17 mouse cellular contexts compared by ENCODE assay signal in the genomic region with DNA sequence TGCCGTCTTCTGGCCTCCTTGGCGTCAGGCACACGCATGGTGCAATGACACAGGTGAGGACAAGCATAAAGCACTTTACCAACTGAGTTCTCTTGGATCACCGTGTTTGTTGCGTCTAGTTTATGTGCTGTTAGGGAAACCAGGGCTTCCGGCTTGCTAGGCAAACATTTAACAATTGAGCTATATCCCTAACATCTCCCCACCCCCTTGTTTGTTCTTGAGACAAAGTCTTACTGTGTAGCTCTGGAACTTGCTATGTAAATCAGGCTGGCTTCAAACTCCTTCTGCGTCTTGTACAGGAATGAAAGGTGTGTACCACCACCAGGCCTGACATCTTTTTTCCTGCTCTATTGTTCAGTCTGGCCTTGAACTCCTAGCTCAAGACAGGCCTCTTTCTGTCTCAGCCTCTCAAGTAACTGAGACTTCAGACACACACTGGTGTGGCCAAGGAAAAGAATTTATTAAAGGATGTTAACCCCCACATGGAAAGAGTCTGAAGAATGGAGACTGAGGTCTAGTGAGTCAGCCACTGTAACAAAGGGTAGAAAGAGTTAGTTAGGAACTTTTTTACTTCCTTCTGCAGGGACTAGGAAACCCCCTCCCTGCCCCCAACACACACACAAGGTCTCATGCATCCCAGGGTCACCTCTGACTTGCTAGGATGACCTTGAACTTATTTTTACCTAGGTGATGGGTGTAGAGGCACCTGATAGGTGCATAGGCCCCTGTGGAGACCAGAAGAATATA. TPM values are rescaled to one million over a fixed set of nuclear protein-coding genes. Genes with fewer than 3 reads are reported as not detected.
DNase-seq lines count a peak whose midpoint lies in the region; ATAC-seq and TF ChIP-seq lines count a peak whose summit lies in the region.
"Had no signal": no experiment of that assay in that cellular context is flagged by ENCODE, and none has a peak within 500 bp of the region (broad histone marks: within the 10 kb centered on the region; RNA-seq: fewer than 3 reads in every experiment).

No protein-coding gene starts in this region.

- no peak for TF ChIP-seq EP300 in lung, postnatal 0 days (IDR thresholded peaks at IDR 0.05)

- DNase-seq in heart, embryonic 10.5 days (ENCODE audit: low spot score), result no peak
- peak; percentile 66 for DNase-seq in lung, postnatal 0 days (ENCODE audit: low spot score)
- no peak for DNase-seq in lung, postnatal 4 days
- DNase-seq in limb, embryonic 10.5 days (ENCODE audit: low spot score), result no peak
- no peak for DNase-seq in MN1 (ENCODE audit: low spot score)
- DNase-seq in T-cell, adult 2 months (ENCODE audit: low spot score), result no peak
- DNase-seq: adrenal gland, postnatal 25 days; cerebellum, adult 11-12 months; embryo, embryonic 11 days; gastrocnemius, postnatal 10 days; layer of hippocampus, adult 9-11 months; thymus, adult 2 months had no signal

- no peaks in the 10 kb centered on the region for H3K27me3 ChIP-seq in heart, embryonic 10.5 days (ENCODE audit: insufficient read depth, poor library complexity, severe bottlenecking)
- H3K27me3 ChIP-seq in heart, embryonic 11.5 days (ENCODE audit: control insufficient read depth, insufficient read depth, low read length), result no peaks in the 10 kb centered on the region
- H3K27me3 ChIP-seq in lung, postnatal 0 days (replicated peaks; ENCODE audit: insufficient read depth, low read length), result no peaks in the 10 kb centered on the region
- no peaks in the 10 kb centered on the region for H3K27me3 ChIP-seq in limb, embryonic 10.5 days (ENCODE audit: low read depth, poor library complexity, severe bottlenecking)
- H3K27me3 ChIP-seq in midbrain, embryonic 13.5 days, result no peaks in the 10 kb centered on the region
- H3K27me3 ChIP-seq: forebrain, embryonic 12.5 days; limb, embryonic 13.5 days had no signal

- H3K9me3 ChIP-seq in heart, embryonic 10.5 days, result no peaks in the 10 kb centered on the region
- no peaks in the 10 kb centered on the region for H3K9me3 ChIP-seq in heart, embryonic 11.5 days (replicated peaks; ENCODE audit: control insufficient read depth, low read length)
- H3K9me3 ChIP-seq in lung, postnatal 0 days (ENCODE audit: low read length), result no peaks in the 10 kb centered on the region
- no peaks in the 10 kb centered on the region for H3K9me3 ChIP-seq in limb, embryonic 10.5 days (replicated peaks)
- H3K9me3 ChIP-seq in midbrain, embryonic 13.5 days, result no peaks in the 10 kb centered on the region
- H3K9me3 ChIP-seq: forebrain, embryonic 12.5 days; limb, embryonic 13.5 days had no signal

- H3K36me3 ChIP-seq in heart, embryonic 10.5 days, result no peaks in the 10 kb centered on the region
- no peaks in the 10 kb centered on the region for H3K36me3 ChIP-seq in heart, embryonic 11.5 days (ENCODE audit: control insufficient read depth, insufficient read depth, low read length)
- no peaks in the 10 kb centered on the region for H3K36me3 ChIP-seq in lung, postnatal 0 days (ENCODE audit: insufficient read depth, low read length)
- H3K36me3 ChIP-seq in limb, embryonic 10.5 days, result no peaks in the 10 kb centered on the region
- H3K36me3 ChIP-seq in midbrain, embryonic 13.5 days, result no peaks in the 10 kb centered on the region
- H3K36me3 ChIP-seq: forebrain, embryonic 12.5 days; limb, embryonic 13.5 days had no signal

- no peak overlapping the region for H3K4me2 ChIP-seq in heart, embryonic 11.5 days
- no peak overlapping the region for H3K4me2 ChIP-seq in lung, postnatal 0 days (replicated peaks; ENCODE audit: low read depth, low read length)
- no peak overlapping the region for H3K4me2 ChIP-seq in midbrain, embryonic 13.5 days (replicated peaks)
- H3K4me2 ChIP-seq: forebrain, embryonic 12.5 days; limb, embryonic 13.5 days had no signal

- 87% methylated on average over 7 of the region's 7 CpGs for WGBS in heart, embryonic 10.5 days
- 79% methylated on average over 7 of the region's 7 CpGs for WGBS in heart, embryonic 11.5 days (ENCODE audit: insufficient replicate concordance)
- 54% methylated on average over 7 of the region's 7 CpGs for WGBS in lung, postnatal 0 days
- 90% methylated on average over 7 of the region's 7 CpGs for WGBS in limb, embryonic 10.5 days
- WGBS in midbrain, embryonic 13.5 days, result 81% methylated on average over 7 of the region's 7 CpGs

- H3K27ac ChIP-seq in heart, embryonic 10.5 days, result peak overlapping the region; percentile 3; the same call in 1 of the 2 replicates
- H3K27ac ChIP-seq in heart, embryonic 11.5 days (ENCODE audit: low read depth, low read length), result no peak overlapping the region
- peak overlapping the region; percentile 90 for H3K27ac ChIP-seq in lung, postnatal 0 days (ENCODE audit: low read length)
- 0 out of 2 replicates have a peak overlapping the region, but pooled peaks have one; percentile 5 for H3K27ac ChIP-seq in limb, embryonic 10.5 days
- no peak overlapping the region for H3K27ac ChIP-seq in midbrain, embryonic 13.5 days
- H3K27ac ChIP-seq: forebrain, embryonic 12.5 days; hindbrain, postnatal 0 days; limb, embryonic 13.5 days had no signal

- H3K9ac ChIP-seq in heart, embryonic 11.5 days (ENCODE audit: low read depth, low read length), result no peak overlapping the region
- H3K9ac ChIP-seq in lung, postnatal 0 days (replicated peaks; ENCODE audit: low read depth), result no peak overlapping the region
- H3K9ac ChIP-seq in midbrain, embryonic 13.5 days (replicated peaks), result no peak overlapping the region
- H3K9ac ChIP-seq: forebrain, embryonic 12.5 days; limb, embryonic 13.5 days had no signal

- TF ChIP-seq CTCF in lung, postnatal 0 days (IDR thresholded peaks at IDR 0.05), result no peak

- H3K4me1 ChIP-seq in heart, embryonic 10.5 days, result peaks cover 48% of the 10 kb centered on the region
- peaks cover 31% of the 10 kb centered on the region for H3K4me1 ChIP-seq in heart, embryonic 11.5 days (ENCODE audit: control insufficient read depth, insufficient read depth, low read length)
- H3K4me1 ChIP-seq in lung, postnatal 0 days (ENCODE audit: insufficient read depth, low read depth, low read length), result peaks cover 46% of the 10 kb centered on the region
- H3K4me1 ChIP-seq in limb, embryonic 10.5 days, result peaks cover 46% of the 10 kb centered on the region
- H3K4me1 ChIP-seq in midbrain, embryonic 13.5 days (replicated peaks), result 0 out of 2 replicates have a peak, but pooled peaks cover 3% of the 10 kb centered on the region

- ATAC-seq in heart, embryonic 11.5 days (replicated peaks; ENCODE audit: insufficient number of reproducible peaks, low FRiP score, low TSS enrichment), result no peak
- ATAC-seq in lung, postnatal 0 days, result no peak
- ATAC-seq in midbrain, embryonic 13.5 days, result no peak
- ATAC-seq: hindbrain, postnatal 0 days had no signal

- no peak overlapping the region for H3K4me3 ChIP-seq in heart, embryonic 10.5 days
- H3K4me3 ChIP-seq in heart, embryonic 11.5 days (ENCODE audit: low read depth, low read length), result no peak overlapping the region
- H3K4me3 ChIP-seq in lung, postnatal 0 days (ENCODE audit: low read depth, low read length), result no peak overlapping the region
- no peak overlapping the region for H3K4me3 ChIP-seq in limb, embryonic 10.5 days
- no peak overlapping the region for H3K4me3 ChIP-seq in midbrain, embryonic 13.5 days (replicated peaks)
- H3K4me3 ChIP-seq: forebrain, embryonic 12.5 days; limb, embryonic 13.5 days had no signal

RNA-seq across cellular contexts. Expression of gene Tubd1, which starts 31.0 kb away (rescaled TPM):
- polyA plus RNA-seq in heart, embryonic 10.5 days (2016; fragmentation: Nextera tagmentation; extraction: Ambion mirVana), result 11.8 and 12.8 TPM in 2 replicates
- 10.6 and 12.2 TPM in 2 replicates for polyA plus RNA-seq in heart, embryonic 11.5 days (2014; fragmentation: Nextera tagmentation; extraction: Ambion mirVana)
- 7.3 and 7.5 TPM in 2 replicates for polyA plus RNA-seq in lung, postnatal 0 days (2015; fragmentation: Nextera tagmentation; extraction: Ambion mirVana)
- 9.8 and 10.8 TPM in 2 replicates for polyA plus RNA-seq in limb, embryonic 10.5 days (2016; fragmentation: Nextera tagmentation; extraction: Ambion mirVana)
- polyA plus RNA-seq in midbrain, embryonic 13.5 days (2015; fragmentation: Nextera tagmentation; extraction: Ambion mirVana), result 6.2 and 7.9 TPM in 2 replicates

RNA-seq across cellular contexts. Expression of gene Rps6kb1, which starts 31.2 kb away (rescaled TPM):
- 54.3 and 60.4 TPM in 2 replicates for polyA plus RNA-seq in heart, embryonic 10.5 days (2016; fragmentation: Nextera tagmentation; extraction: Ambion mirVana)
- polyA plus RNA-seq in heart, embryonic 11.5 days (2014; fragmentation: Nextera tagmentation; extraction: Ambion mirVana), result 43.4 and 50.0 TPM in 2 replicates
- 35.5 and 35.6 TPM in 2 replicates for polyA plus RNA-seq in lung, postnatal 0 days (2015; fragmentation: Nextera tagmentation; extraction: Ambion mirVana)
- 47.3 and 64.3 TPM in 2 replicates for polyA plus RNA-seq in limb, embryonic 10.5 days (2016; fragmentation: Nextera tagmentation; extraction: Ambion mirVana)
- polyA plus RNA-seq in midbrain, embryonic 13.5 days (2015; fragmentation: Nextera tagmentation; extraction: Ambion mirVana), result 56.9 and 63.2 TPM in 2 replicates

Comparison
In these comparisons a context has a peak if more than half of its experiments do, and no peak if none do; other contexts are left out.
1. H3K27ac ChIP-seq: peak in heart, embryonic 10.5 days (single experiment), lung, postnatal 0 days (single experiment) and limb, embryonic 10.5 days (single experiment); none in heart, embryonic 11.5 days (single experiment) and midbrain, embryonic 13.5 days (single experiment).